Mouse (Mus musculus) megakaryocyte, embryonic 14.5 days (primary cell): ENCODE results near the gene Mrgpre.

ENCODE experiments used
- FLI1 ChIP-seq: IDR thresholded peaks from 2 replicates; pipeline ENCODE4 v1.6.1; 2012; ENCODE audit warnings: low read length, inconsistent platforms, mixed read lengths
- GATA1 ChIP-seq: IDR thresholded peaks from 3 replicates; pipeline ENCODE4 v1.6.1; 2012; ENCODE audit warnings: mixed read lengths, low read length, inconsistent platforms, borderline replicate concordance

DNA sequence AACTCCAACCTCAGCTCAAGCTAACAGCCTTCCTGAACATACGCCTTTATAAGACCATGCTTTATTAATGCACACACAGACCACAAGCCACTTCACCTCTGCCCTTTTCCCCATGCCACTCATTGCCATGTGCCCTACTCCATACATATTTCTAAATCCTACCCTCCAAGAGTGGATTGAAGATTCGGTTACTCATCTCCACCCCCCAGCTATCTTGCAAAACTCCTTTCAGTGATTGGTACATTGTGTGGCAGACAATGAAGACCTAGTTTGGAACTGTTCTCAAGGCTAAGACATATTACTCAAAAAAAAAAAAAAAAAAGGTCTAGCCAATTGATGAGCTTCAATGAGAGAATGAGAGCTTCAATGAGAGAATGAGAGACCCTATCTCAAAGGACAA, 42.7 kb upstream of the Mrgpre start:
- TF ChIP-seq GATA1 (no peak), FLI1 (no peak)
